Mouse (Mus musculus) left cerebral cortex, postnatal 14 days (tissue): ENCODE results near the gene Dip2a. TPM values are rescaled to one million over a fixed set of nuclear protein-coding genes. Genes with fewer than 3 reads are reported as not detected.

Experiments used
- total RNA-seq, 2 experiments: library from RNA; stranded (reverse); gene quantifications; 2 replicates each; pipeline ENCODE4 v1.2.3; 2021

Gene Dip2a
- total RNA-seq, 2 experiments from 2014 or later = 55.7 to 56.4 TPM

Other genes with a start within 250 kb of the Dip2a start
- gene Slc5a4b, start 234.3 kb downstream of the Dip2a start, total RNA-seq = not detected
- not detected for gene Slc5a4a, start 197.8 kb downstream of the Dip2a start, total RNA-seq
- 10 to 100 TPM; 56.6 to 60.6 TPM for gene Prmt2, start 107.4 kb downstream of the Dip2a start, total RNA-seq
- 10 to 100 TPM; 86.5 to 89.4 TPM for gene S100b, start 91.4 kb downstream of the Dip2a start, total RNA-seq
- gene AC141477.1, start 95.2 kb upstream of the Dip2a start, total RNA-seq = not detected
- 10 to 100 TPM; 15.1 to 16.5 TPM for gene Pcnt, start 97.5 kb upstream of the Dip2a start, total RNA-seq
- gene 2610028H24Rik, start 103.8 kb upstream of the Dip2a start, total RNA-seq = not detected
- 10 to 100 TPM; 50.4 to 57.9 TPM for gene Mcm3ap, start 123.6 kb upstream of the Dip2a start, total RNA-seq
- 1 to 10 TPM; 2.7 to 4.2 TPM for gene Ybey, start 123.8 kb upstream of the Dip2a start, total RNA-seq
- gene Lss, start 186.3 kb upstream of the Dip2a start, total RNA-seq = 10 to 100 TPM; 48.9 to 56.0 TPM
- gene Spatc1l, start 217.0 kb upstream of the Dip2a start, total RNA-seq = not detected
- gene Ftcd, start 230.4 kb upstream of the Dip2a start, total RNA-seq = not detected